Mouse (Mus musculus): ENCODE measurements around the gene Aurkb.

- TF ChIP-seq CTCF (IDR thresholded peaks at IDR 0.05; ENCODE audit: borderline replicate concordance, insufficient read depth, low read length) (no peak), POLR2A (IDR thresholded peaks at IDR 0.05; ENCODE audit: low read depth, low read length) (no peak; the same call in none of the 2 replicates)
Measured at GRCm38 (mm10) chr11:69099915-69100345, 54.5 kb downstream of the Aurkb start.

All from embryonic fibroblast, embryonic 13.5 days (primary cell).